Mouse (Mus musculus) lung, embryonic 15.5 days (tissue): Measurements from ENCODE around the gene Cdyl2. TPM values are rescaled to one million over a fixed set of nuclear protein-coding genes. Genes with fewer than 3 reads are reported as not detected.

ENCODE experiments used
- ATAC-seq: fragments of 200-750 bp; cut with Nextera tagmentation; 2 replicates; pipeline ENCODE4 v1.8.0; 2017; ENCODE audit warnings: moderate number of reproducible peaks, borderline replicate concordance; ENCODE audit not compliant: low FRiP score, low TSS enrichment; ENCODE audit errors: extremely low read depth
- H3K27ac ChIP-seq: fragments of 300-500 bp; sonication (generic); 2 replicates; pipeline ENCODE4 v1.5.1; 2015; ENCODE audit warnings: moderate library complexity, mild to moderate bottlenecking, inconsistent platforms
- H3K27me3 ChIP-seq: fragments of 300-500 bp; sonication (generic); 2 replicates; pipeline ENCODE4 v1.6.1; 2015; ENCODE audit warnings: inconsistent platforms
- H3K36me3 ChIP-seq: fragments of 300-500 bp; sonication (generic); 2 replicates; pipeline ENCODE4 v1.6.1; 2015; ENCODE audit warnings: inconsistent platforms
- H3K4me1 ChIP-seq: fragments of 300-500 bp; sonication (generic); 2 replicates; pipeline ENCODE4 v1.6.1; 2015; ENCODE audit warnings: inconsistent platforms
- H3K4me2 ChIP-seq: fragments of 300-500 bp; sonication (generic); 2 replicates; pipeline ENCODE4 v1.6.1; 2015; ENCODE audit warnings: inconsistent platforms, mild to moderate bottlenecking, moderate library complexity
- H3K4me3 ChIP-seq: fragments of 300-500 bp; sonication (generic); 2 replicates; pipeline ENCODE4 v1.5.1; 2015; ENCODE audit warnings: mild to moderate bottlenecking, inconsistent platforms
- H3K9ac ChIP-seq: fragments of 300-500 bp; sonication (generic); 2 replicates; pipeline ENCODE4 v1.6.1; 2015; ENCODE audit warnings: inconsistent platforms
- H3K9me3 ChIP-seq: fragments of 300-500 bp; sonication (generic); 2 replicates; pipeline ENCODE4 v1.6.1; 2016; ENCODE audit warnings: inconsistent platforms
- WGBS: fragments of 180-500 bp; shearing (Covaris S2); methylation state at CpG from one replicate; pipeline ENCODE4 v1.1.7; 2015; 5-methylcytosine and 5-hydroxymethylcytosine counted together
- polyA plus RNA-seq: library from polyadenylated mRNA; unstranded; fragments of >200 nt; fragmentation: Nextera tagmentation; extraction: Ambion mirVana; gene quantifications from 2 replicates; pipeline ENCODE4 v1.2.1, GENCODE M21; 2015

Cdyl2 gene
- polyA plus RNA-seq, 1 experiment from 2014 or later: 6.9 TPM

DNA sequence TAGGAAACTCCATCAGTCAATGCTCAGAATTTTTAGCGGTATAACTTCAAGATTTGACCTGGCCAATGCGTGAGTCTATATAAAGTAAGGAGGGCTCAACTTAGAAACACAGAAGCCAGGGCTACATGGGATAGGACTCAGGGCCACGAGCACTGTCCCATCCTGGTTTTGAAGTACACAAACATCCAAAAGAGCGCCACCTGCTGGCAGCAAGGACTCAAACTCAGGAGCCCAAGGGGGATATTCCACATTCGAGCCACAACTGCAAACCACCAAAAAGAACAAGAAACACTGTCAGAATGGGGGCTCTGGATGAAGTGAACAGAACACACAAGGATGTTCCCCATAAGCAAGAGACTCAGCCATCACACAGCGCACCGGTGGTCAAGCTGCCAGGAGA, 63.8 kb downstream of the Cdyl2 start:
- H3K9me3 ChIP-seq: no peaks in the 10 kb centered on the region
- H3K4me3 ChIP-seq: no peak overlapping the region
- no peaks in the 10 kb centered on the region for H3K27me3 ChIP-seq
- H3K9ac ChIP-seq: no peak overlapping the region
- H3K4me1 ChIP-seq: no peaks in the 10 kb centered on the region
- H3K4me2 ChIP-seq: no peak overlapping the region
- no peaks in the 10 kb centered on the region for H3K36me3 ChIP-seq
- WGBS: 93% methylated on average over 7 of the region's 7 CpGs
- no peak overlapping the region for H3K27ac ChIP-seq
- ATAC-seq: no peak

DNA sequence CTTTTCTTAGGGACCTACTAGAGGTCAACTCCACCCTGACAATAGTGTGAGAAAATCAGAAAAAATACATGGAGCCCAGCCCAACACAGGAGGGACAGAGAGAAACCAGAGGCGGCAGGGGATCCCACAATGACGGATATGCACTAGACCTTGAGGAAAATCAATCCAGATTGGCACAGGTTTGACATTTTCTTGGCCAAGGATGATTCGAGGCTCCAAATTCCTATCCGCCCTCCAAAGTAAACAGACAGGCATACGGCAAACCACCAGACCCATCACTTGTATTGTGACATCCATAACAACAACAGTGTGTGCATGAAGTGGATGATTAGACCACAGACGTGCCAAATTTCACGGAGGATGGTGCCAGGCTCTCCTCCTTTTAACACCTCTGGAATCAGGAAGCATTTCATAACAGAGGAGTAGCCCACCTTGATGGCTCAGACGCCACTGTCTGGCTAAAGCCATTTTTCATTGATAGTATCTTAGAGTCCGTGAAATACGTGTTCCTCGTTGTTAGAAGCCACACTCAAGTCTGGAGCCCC, 65.9 kb downstream of the Cdyl2 start:
- H3K9ac ChIP-seq: no peak overlapping the region
- no peak overlapping the region for H3K4me3 ChIP-seq
- H3K4me2 ChIP-seq: no peak overlapping the region
- ATAC-seq: no peak
- 72% methylated on average over 11 of the region's 11 CpGs for WGBS
- no peaks in the 10 kb centered on the region for H3K36me3 ChIP-seq
- no peak overlapping the region for H3K27ac ChIP-seq
- no peaks in the 10 kb centered on the region for H3K9me3 ChIP-seq
- no peaks in the 10 kb centered on the region for H3K27me3 ChIP-seq
- no peaks in the 10 kb centered on the region for H3K4me1 ChIP-seq

DNA sequence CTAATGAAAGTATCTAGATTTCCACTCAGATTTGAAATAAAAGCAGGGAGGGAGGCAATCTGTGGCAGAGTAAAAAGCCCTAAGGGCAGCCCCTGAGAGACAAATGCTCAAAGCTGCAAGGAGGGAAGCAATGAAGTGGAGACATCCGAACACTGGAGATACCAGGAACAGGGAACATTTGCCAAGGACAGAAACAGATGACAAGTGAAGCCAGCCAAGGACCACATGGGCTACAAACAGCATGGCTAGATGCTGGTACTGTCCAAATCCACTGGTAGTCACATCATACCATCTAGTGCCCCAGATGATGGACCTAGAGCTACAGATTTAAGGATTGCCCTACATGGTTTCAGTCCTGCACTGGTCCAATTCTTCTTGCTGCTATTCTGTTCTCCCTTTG, 71.3 kb downstream of the Cdyl2 start:
- no peak for ATAC-seq
- H3K9me3 ChIP-seq: no peaks in the 10 kb centered on the region
- H3K4me2 ChIP-seq: no peak overlapping the region
- WGBS: 95% methylated on average over 1 of the region's 1 CpGs
- H3K4me3 ChIP-seq: no peak overlapping the region
- H3K9ac ChIP-seq: no peak overlapping the region
- H3K27ac ChIP-seq: no peak overlapping the region
- no peaks in the 10 kb centered on the region for H3K27me3 ChIP-seq
- H3K4me1 ChIP-seq: no peaks in the 10 kb centered on the region
- H3K36me3 ChIP-seq: no peaks in the 10 kb centered on the region

DNA sequence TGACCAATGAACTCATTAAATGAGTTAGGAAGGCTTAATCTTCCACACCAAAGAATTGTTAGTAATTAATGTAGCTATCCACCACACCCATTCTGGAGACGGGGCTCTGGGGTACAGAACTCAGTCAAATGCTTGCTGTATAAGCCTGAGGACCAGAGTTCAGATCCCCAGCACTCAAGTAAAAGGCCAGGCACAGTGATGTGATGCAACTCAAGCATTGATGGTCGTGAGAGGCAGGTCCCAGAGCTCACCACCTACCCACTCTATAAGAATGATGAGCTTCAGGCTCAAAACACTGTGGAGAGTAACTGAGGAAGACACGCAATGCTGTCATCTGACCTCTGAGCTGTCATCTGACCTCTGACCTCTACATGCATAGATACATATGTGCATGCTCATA, 76.0 kb downstream of the Cdyl2 start:
- H3K27me3 ChIP-seq: no peaks in the 10 kb centered on the region
- H3K36me3 ChIP-seq: no peaks in the 10 kb centered on the region
- no peaks in the 10 kb centered on the region for H3K9me3 ChIP-seq
- no peak overlapping the region for H3K4me2 ChIP-seq
- H3K27ac ChIP-seq: no peak overlapping the region
- no peak overlapping the region for H3K4me3 ChIP-seq
- H3K9ac ChIP-seq: no peak overlapping the region
- no peaks in the 10 kb centered on the region for H3K4me1 ChIP-seq
- WGBS: 80% methylated on average over 3 of the region's 3 CpGs
- ATAC-seq: no peak

DNA sequence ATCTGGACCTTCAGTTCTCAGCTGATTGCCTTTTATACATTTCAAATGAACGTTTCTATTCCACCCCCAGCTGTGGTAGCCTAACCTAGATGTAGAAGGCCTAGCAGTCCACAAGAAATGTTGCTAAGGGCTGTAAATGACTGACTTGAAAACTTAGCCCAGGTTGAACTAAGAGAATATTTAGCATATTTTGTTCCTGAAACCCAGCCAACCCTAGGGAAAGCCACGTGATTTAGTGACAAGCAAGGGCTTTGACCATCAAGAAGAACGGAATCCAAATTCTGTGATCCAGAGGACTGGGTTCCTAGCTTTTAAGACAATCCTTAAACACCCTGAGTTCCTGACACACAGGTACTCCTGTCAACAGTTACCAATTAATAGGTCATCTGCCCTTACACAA, 77.9 kb downstream of the Cdyl2 start:
- Histone ChIP-seq H3K27ac (no peak overlapping the region), H3K4me2 (no peak overlapping the region), H3K9ac (no peak overlapping the region), H3K36me3 (no peaks in the 10 kb centered on the region), H3K4me3 (no peak overlapping the region), H3K4me1 (no peaks in the 10 kb centered on the region), H3K27me3 (no peaks in the 10 kb centered on the region), H3K9me3 (no peaks in the 10 kb centered on the region)
- no peak for ATAC-seq
- 62% methylated on average over 3 of the region's 3 CpGs for WGBS

DNA sequence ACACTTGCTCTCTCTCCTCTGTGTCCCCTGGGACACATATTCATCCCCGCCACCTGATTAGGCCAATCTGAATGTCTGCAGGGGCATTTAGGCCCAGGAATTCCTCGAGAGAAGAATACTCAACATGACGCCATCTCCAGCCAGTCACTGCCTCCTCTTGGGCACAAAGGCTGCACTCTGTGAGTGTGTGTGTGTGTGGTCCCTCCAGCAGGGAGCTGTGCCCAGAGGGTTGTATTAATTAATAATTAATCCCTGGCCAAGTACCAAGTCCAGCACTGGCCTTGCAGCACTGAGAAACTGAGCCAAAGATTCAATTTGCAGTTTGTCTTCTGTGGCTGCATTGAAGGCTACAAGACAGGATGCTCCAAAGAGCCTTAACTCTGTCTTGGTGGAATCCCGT, 79.8 kb downstream of the Cdyl2 start:
- no peak for ATAC-seq
- H3K4me3 ChIP-seq: no peak overlapping the region
- no peak overlapping the region for H3K27ac ChIP-seq
- no peaks in the 10 kb centered on the region for H3K4me1 ChIP-seq
- no peak overlapping the region for H3K4me2 ChIP-seq
- WGBS: 66% methylated on average over 4 of the region's 4 CpGs
- H3K9me3 ChIP-seq: no peaks in the 10 kb centered on the region
- H3K27me3 ChIP-seq: no peaks in the 10 kb centered on the region
- H3K36me3 ChIP-seq: no peaks in the 10 kb centered on the region
- H3K9ac ChIP-seq: no peak overlapping the region

DNA sequence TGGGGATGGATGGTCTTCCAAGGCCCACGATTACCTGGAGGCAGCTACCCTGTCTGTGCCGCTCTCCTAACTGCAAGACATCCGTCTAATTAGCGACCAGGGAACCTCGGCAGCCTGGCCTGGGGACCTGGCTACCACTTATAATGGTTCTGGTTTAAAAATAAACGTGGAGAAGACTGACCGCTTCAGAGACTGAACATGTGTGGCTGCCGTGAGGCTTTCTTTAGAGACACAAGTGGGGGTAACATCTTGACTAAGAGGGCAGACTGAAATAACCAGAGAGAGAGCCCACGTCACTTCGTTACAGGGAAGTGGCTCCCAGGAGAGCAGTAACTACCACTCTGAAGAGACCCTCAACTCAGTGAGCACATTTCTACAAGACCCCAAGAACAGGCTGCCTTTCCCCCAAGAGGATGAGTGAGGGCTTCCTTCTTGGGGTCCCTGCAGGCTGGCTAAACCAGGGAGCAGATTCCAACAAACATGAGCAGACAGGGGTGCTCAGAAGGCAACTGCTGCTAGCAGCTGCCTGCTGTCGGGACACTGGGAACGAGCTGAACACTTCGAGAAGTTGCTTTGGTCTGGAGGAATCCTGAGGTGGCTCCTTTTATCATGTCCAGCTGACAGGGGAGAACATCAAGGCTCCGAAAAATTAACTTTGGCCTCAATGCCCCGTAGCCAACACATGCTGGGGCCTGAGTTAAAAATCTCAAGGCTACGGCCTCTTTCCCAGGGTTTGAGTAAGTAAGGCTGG, 82.6 kb downstream of the Cdyl2 start:
- Histone ChIP-seq H3K27ac (no peak overlapping the region), H3K27me3 (no peaks in the 10 kb centered on the region), H3K4me2 (no peak overlapping the region), H3K9ac (no peak overlapping the region), H3K9me3 (no peaks in the 10 kb centered on the region), H3K4me3 (no peak overlapping the region), H3K4me1 (no peaks in the 10 kb centered on the region), H3K36me3 (no peaks in the 10 kb centered on the region)
- WGBS: 62% methylated on average over 16 of the region's 16 CpGs
- no peak for ATAC-seq

DNA sequence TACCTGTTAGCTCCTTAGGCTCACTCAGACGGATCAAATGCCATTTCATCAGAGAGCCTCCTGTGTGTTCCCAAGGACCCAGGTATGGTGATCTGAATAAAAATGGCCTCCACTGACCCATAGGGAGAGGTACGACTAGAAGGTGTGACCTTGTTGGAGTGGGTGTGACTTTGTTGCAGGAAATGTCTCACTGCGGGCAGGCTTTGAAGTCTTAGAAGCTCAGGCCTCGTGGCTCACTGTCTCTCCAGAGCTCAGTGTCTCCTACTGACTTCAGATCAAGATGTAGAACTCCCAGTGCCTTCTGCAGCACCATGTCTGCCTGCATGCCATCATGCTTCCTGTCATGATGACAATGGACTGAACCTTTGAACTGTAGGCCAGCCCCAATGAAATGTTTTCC, 87.4 kb downstream of the Cdyl2 start:
- Histone ChIP-seq H3K36me3 (no peaks in the 10 kb centered on the region), H3K4me2 (no peak overlapping the region), H3K4me1 (no peaks in the 10 kb centered on the region), H3K9ac (no peak overlapping the region), H3K27me3 (no peaks in the 10 kb centered on the region), H3K4me3 (no peak overlapping the region), H3K9me3 (no peaks in the 10 kb centered on the region), H3K27ac (no peak overlapping the region)
- 71% methylated on average over 4 of the region's 4 CpGs for WGBS
- ATAC-seq: no peak

DNA sequence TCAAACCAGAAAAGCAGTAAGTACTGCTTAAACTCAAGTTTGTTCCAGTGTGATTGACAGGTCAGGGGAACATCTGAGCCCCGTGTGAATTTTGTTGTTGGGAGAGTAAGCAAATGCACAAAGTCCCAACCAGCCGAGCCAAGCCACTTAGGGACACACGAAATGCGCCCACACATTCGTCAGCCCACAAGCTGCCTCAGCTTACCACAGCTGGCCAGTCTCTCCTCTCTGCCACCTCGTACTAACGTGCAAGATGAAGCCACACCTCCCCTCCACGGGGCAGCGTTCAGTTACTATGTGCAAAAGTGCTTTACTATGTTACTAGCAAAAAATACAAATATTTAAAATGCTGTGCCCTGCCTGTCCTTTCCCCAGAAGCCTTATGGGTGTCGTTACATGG, 91.9 kb downstream of the Cdyl2 start:
- Histone ChIP-seq H3K27me3 (no peaks in the 10 kb centered on the region), H3K27ac (no peak overlapping the region), H3K4me2 (no peak overlapping the region), H3K4me3 (no peak overlapping the region), H3K9me3 (no peaks in the 10 kb centered on the region), H3K9ac (no peak overlapping the region), H3K4me1 (no peaks in the 10 kb centered on the region), H3K36me3 (no peaks in the 10 kb centered on the region)
- 44% methylated on average over 10 of the region's 10 CpGs for WGBS
- ATAC-seq: no peak

DNA sequence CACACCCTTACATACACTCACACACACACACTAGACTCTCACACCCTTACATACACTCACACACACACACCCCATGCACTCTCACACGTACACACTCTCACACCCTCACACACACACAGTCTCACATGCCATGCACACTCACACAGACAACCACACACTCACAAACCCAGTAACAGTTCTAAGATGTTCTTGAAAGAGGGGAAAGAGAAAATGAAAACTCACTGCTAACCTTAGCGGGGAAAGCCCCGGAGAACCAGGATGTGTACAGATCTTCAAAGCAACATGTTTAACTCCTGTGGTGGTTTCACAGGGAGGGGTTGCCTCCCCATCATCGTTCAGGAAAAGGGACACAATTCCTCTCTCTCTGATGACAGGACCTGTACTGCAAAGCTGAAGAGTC, 94.8 kb downstream of the Cdyl2 start:
- WGBS: 63% methylated on average over 4 of the region's 4 CpGs
- Histone ChIP-seq H3K27ac (no peak overlapping the region), H3K9ac (no peak overlapping the region), H3K36me3 (no peaks in the 10 kb centered on the region), H3K4me1 (no peaks in the 10 kb centered on the region), H3K4me2 (no peak overlapping the region), H3K4me3 (no peak overlapping the region), H3K9me3 (no peaks in the 10 kb centered on the region), H3K27me3 (no peaks in the 10 kb centered on the region)
- no peak for ATAC-seq

DNA sequence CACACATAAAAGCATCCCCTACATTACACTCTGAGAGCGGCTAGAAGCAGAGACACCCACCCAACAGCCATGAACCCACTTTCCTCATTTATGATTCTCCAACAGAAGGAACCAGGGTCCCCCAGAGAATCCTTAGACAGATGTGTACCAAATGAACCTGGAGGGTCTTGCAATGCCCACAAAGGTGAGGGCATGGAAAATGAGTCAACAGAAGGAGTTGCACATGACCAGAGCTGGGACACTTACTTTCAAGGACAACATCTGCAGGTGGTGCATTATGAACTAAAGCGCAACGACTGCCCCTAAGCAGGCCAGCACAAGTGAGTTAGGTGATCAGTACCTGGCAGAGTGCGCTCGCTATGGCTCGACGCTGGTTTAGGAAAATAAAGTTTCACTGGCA, 95.6 kb downstream of the Cdyl2 start:
- no peak overlapping the region for H3K4me3 ChIP-seq
- no peaks in the 10 kb centered on the region for H3K4me1 ChIP-seq
- H3K9me3 ChIP-seq: no peaks in the 10 kb centered on the region
- WGBS: 91% methylated on average over 7 of the region's 7 CpGs
- no peak overlapping the region for H3K4me2 ChIP-seq
- H3K9ac ChIP-seq: no peak overlapping the region
- no peak for ATAC-seq
- no peaks in the 10 kb centered on the region for H3K36me3 ChIP-seq
- H3K27me3 ChIP-seq: no peaks in the 10 kb centered on the region
- no peak overlapping the region for H3K27ac ChIP-seq

DNA sequence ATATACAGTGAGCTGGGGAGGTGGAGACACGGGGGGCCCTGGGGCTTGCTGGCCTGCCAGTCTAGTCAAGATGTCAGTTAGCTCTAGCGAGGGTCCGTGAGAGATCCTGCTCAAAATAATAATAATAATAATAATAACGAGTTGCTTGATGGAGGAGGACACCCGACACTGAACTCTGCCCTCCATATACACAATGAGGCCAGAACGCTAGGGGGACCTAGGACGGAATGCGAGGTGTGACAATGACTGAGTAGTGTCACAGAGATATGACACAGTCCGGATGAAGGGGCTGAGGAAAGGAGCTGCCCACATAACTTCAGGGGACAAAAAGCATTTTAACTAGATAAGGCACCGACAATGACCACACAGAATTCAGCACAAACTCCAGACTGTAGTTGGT, 96.4 kb downstream of the Cdyl2 start:
- ATAC-seq: no peak
- Histone ChIP-seq H3K4me1 (no peaks in the 10 kb centered on the region), H3K9ac (no peak overlapping the region), H3K4me3 (no peak overlapping the region), H3K27ac (no peak overlapping the region), H3K27me3 (no peaks in the 10 kb centered on the region), H3K4me2 (no peak overlapping the region), H3K9me3 (no peaks in the 10 kb centered on the region), H3K36me3 (no peaks in the 10 kb centered on the region)
- WGBS: 50% methylated on average over 10 of the region's 10 CpGs

DNA sequence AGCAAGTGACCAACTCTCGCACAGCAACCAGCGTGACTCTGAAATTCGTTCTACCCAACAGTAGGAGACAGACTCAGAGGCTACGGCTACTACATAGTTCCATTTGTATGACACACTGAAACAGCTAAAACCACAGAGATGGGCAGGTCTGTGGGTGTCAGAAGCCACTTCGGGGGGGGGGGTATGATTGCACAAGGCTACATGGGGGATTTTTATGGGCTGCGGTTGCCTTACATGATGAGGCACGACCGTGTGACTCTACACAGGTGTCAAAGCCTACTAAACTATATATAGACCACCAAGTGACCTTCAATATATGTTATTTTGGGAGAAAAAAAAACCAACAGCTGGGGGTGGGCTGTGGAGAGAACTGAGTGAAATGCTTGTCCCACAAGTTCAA, 96.8 kb downstream of the Cdyl2 start:
- H3K27ac ChIP-seq: no peak overlapping the region
- no peaks in the 10 kb centered on the region for H3K27me3 ChIP-seq
- 80% methylated on average over 8 of the region's 8 CpGs for WGBS
- no peak overlapping the region for H3K4me3 ChIP-seq
- no peak overlapping the region for H3K4me2 ChIP-seq
- H3K36me3 ChIP-seq: no peaks in the 10 kb centered on the region
- no peak overlapping the region for H3K9ac ChIP-seq
- H3K4me1 ChIP-seq: no peaks in the 10 kb centered on the region
- no peak for ATAC-seq
- no peaks in the 10 kb centered on the region for H3K9me3 ChIP-seq
